Mouse (Mus musculus): ENCODE data around the gene Krtap10-4. TPM values are rescaled to one million over a fixed set of nuclear protein-coding genes. Genes with fewer than 3 reads are reported as not detected.

The Krtap10-4 gene
- not detected in 2 replicates for polyA plus RNA-seq (2014; fragmentation: Nextera tagmentation; extraction: Ambion mirVana)

- no peaks in the 10 kb centered on the region for H3K36me3 ChIP-seq (ENCODE audit: control insufficient read depth, insufficient read depth, low read length)
- no peak for ATAC-seq (ENCODE audit: insufficient number of reproducible peaks, insufficient read depth, low FRiP score, low read depth)
- no peak within 1 kb of the TSS for H3K4me2 ChIP-seq (ENCODE audit: low read length)
- no peaks in the 10 kb centered on the region for H3K9me3 ChIP-seq (ENCODE audit: control insufficient read depth, low read length)
- no peak within 1 kb of the TSS for H3K4me3 ChIP-seq (ENCODE audit: control insufficient read depth in 1 of 2, insufficient read depth in 1 of 2, low read depth in 1 of 2, low read length in 2 of 2)
- 61% methylated on average over 6 of the region's 6 CpGs for WGBS
- no peak within 1 kb of the TSS for H3K9ac ChIP-seq (ENCODE audit: low read length)
- no peaks in the 10 kb centered on the region for H3K27me3 ChIP-seq (ENCODE audit: control insufficient read depth, insufficient read depth, low read length)
- no peak within 1 kb of the TSS for H3K27ac ChIP-seq (replicated peaks in 1 of 2; ENCODE audit: control insufficient read depth in 1 of 2, insufficient read depth in 1 of 2, low read depth in 2 of 2, low read length in 2 of 2)
- H3K4me1 ChIP-seq (ENCODE audit: control insufficient read depth in 2 of 2, insufficient read depth in 2 of 2, low read length in 2 of 2) = no peaks in the 10 kb centered on the region
Observed at GRCm38 (mm10) chr10:77826951-77827350, at the start of gene Krtap10-4. Gene Krtap10-4, minus strand, starts transcription at chr10:77827095.

- Histone ChIP-seq H3K36me3 (ENCODE audit: control insufficient read depth, insufficient read depth, low read length) (no peaks in the 10 kb centered on the region), H3K4me1 (ENCODE audit: control insufficient read depth in 2 of 2, insufficient read depth in 2 of 2, low read length in 2 of 2) (no peaks in the 10 kb centered on the region; a peak in 1 of 4 replicates), H3K4me2 (ENCODE audit: low read length) (no peak overlapping the region), H3K27ac (replicated peaks in 1 of 2; ENCODE audit: control insufficient read depth in 1 of 2, insufficient read depth in 1 of 2, low read depth in 2 of 2, low read length in 2 of 2) (no peak overlapping the region), H3K9me3 (ENCODE audit: control insufficient read depth, low read length) (no peaks in the 10 kb centered on the region), H3K4me3 (ENCODE audit: control insufficient read depth in 1 of 2, insufficient read depth in 1 of 2, low read depth in 1 of 2, low read length in 2 of 2) (no peak overlapping the region), H3K27me3 (ENCODE audit: control insufficient read depth, insufficient read depth, low read length) (no peaks in the 10 kb centered on the region), H3K9ac (ENCODE audit: low read length) (no peak overlapping the region)
- WGBS = 78% methylated on average over 7 of the region's 7 CpGs
- ATAC-seq (ENCODE audit: insufficient number of reproducible peaks, insufficient read depth, low FRiP score, low read depth) = no peak
Observed at GRCm38 (mm10) chr10:77869651-77870050, 42.8 kb upstream of the Krtap10-4 start.

- no peak for ATAC-seq (ENCODE audit: insufficient number of reproducible peaks, insufficient read depth, low FRiP score, low read depth)
- WGBS = 0% methylated on average over 1 of the region's 1 CpGs
- no peaks in the 10 kb centered on the region for H3K36me3 ChIP-seq (ENCODE audit: control insufficient read depth, insufficient read depth, low read length)
- H3K9me3 ChIP-seq (ENCODE audit: control insufficient read depth, low read length) = no peaks in the 10 kb centered on the region
- no peak overlapping the region for H3K4me2 ChIP-seq (ENCODE audit: low read length)
- no peak overlapping the region for H3K4me3 ChIP-seq (ENCODE audit: control insufficient read depth in 1 of 2, insufficient read depth in 1 of 2, low read depth in 1 of 2, low read length in 2 of 2)
- no peaks in the 10 kb centered on the region; a peak in 1 of 4 replicates for H3K4me1 ChIP-seq (ENCODE audit: control insufficient read depth in 2 of 2, insufficient read depth in 2 of 2, low read length in 2 of 2)
- H3K9ac ChIP-seq (ENCODE audit: low read length) = no peak overlapping the region
- H3K27ac ChIP-seq (replicated peaks in 1 of 2; ENCODE audit: control insufficient read depth in 1 of 2, insufficient read depth in 1 of 2, low read depth in 2 of 2, low read length in 2 of 2) = no peak overlapping the region
- H3K27me3 ChIP-seq (ENCODE audit: control insufficient read depth, insufficient read depth, low read length) = no peaks in the 10 kb centered on the region
Observed at GRCm38 (mm10) chr10:77867546-77867945, 40.7 kb upstream of the Krtap10-4 start.

- no peak overlapping the region for H3K27ac ChIP-seq (replicated peaks in 1 of 2; ENCODE audit: control insufficient read depth in 1 of 2, insufficient read depth in 1 of 2, low read depth in 2 of 2, low read length in 2 of 2)
- 31% methylated on average over 11 of the region's 11 CpGs for WGBS
- H3K9me3 ChIP-seq (ENCODE audit: control insufficient read depth, low read length) = no peaks in the 10 kb centered on the region
- H3K4me2 ChIP-seq (ENCODE audit: low read length) = peak overlapping the region; percentile 31; the same call in 1 of the 2 replicates
- H3K27me3 ChIP-seq (ENCODE audit: control insufficient read depth, insufficient read depth, low read length) = no peaks in the 10 kb centered on the region
- H3K9ac ChIP-seq (ENCODE audit: low read length) = no peak overlapping the region
- H3K4me1 ChIP-seq (ENCODE audit: control insufficient read depth in 2 of 2, insufficient read depth in 2 of 2, low read length in 2 of 2) = no peaks in the 10 kb centered on the region; a peak in 1 of 4 replicates
- H3K4me3 ChIP-seq (ENCODE audit: control insufficient read depth in 1 of 2, insufficient read depth in 1 of 2, low read depth in 1 of 2, low read length in 2 of 2) = no peak overlapping the region
- no peaks in the 10 kb centered on the region for H3K36me3 ChIP-seq (ENCODE audit: control insufficient read depth, insufficient read depth, low read length)
- no peak for ATAC-seq (ENCODE audit: insufficient number of reproducible peaks, insufficient read depth, low FRiP score, low read depth)
Observed at GRCm38 (mm10) chr10:77864762-77865143, 37.9 kb upstream of the Krtap10-4 start.

DNA sequence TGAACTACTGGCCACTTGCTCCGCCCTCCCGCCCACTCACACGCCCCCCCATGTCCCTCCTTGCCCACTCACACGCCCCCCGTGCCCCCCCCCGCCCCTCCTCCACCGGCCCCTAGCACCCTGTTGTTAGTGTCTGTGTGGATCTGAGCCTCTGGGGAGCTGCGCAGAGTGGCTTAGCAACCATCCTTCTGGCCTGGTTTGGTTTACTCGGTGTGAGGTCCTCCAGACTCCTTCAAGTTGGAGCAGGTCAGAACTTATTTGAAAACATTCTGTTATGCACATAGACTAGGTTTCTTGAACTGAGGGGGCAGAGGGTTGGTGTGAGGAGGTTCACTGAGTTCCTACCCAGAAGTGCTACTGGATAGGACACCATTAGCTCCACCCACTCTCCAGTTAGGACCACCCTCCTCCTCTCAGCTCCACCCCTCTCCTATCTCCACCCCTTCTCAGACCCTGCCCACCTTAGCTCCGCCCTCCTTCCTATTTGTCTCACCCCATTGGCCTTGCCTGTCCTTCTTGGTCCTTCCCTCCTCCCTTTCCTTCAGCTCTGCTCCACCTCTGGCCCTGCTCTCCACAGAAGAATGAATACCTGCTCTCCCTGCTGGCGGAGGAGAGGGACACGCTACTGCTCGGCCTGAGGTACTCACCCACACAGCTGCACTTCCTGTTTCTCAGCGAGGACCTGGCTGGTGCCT is 37.3 kb upstream of the Krtap10-4 start:
- no peaks in the 10 kb centered on the region for H3K9me3 ChIP-seq (ENCODE audit: control insufficient read depth, low read length)
- no peak overlapping the region for H3K9ac ChIP-seq (ENCODE audit: low read length)
- H3K4me1 ChIP-seq (ENCODE audit: control insufficient read depth in 2 of 2, insufficient read depth in 2 of 2, low read length in 2 of 2) = no peaks in the 10 kb centered on the region; a peak in 1 of 4 replicates
- no peak overlapping the region for H3K4me3 ChIP-seq (ENCODE audit: control insufficient read depth in 1 of 2, insufficient read depth in 1 of 2, low read depth in 1 of 2, low read length in 2 of 2)
- H3K27ac ChIP-seq (replicated peaks in 1 of 2; ENCODE audit: control insufficient read depth in 1 of 2, insufficient read depth in 1 of 2, low read depth in 2 of 2, low read length in 2 of 2) = no peak overlapping the region
- no peaks in the 10 kb centered on the region for H3K27me3 ChIP-seq (ENCODE audit: control insufficient read depth, insufficient read depth, low read length)
- 28% methylated on average over 14 of the region's 14 CpGs for WGBS
- H3K36me3 ChIP-seq (ENCODE audit: control insufficient read depth, insufficient read depth, low read length) = no peaks in the 10 kb centered on the region
- no peak for ATAC-seq (ENCODE audit: insufficient number of reproducible peaks, insufficient read depth, low FRiP score, low read depth)
- H3K4me2 ChIP-seq (ENCODE audit: low read length) = peak overlapping the region; percentile 31; the same call in 1 of the 2 replicates

GRCm38 (mm10) chr10:77861675-77862074 is 34.8 kb upstream of the Krtap10-4 start, which contains the start of gene Gm3285:
Gene Gm3285, plus strand, starts transcription at chr10:77861975.
- WGBS = 54% methylated on average over 7 of the region's 7 CpGs
- no peak within 1 kb of the TSS for H3K4me3 ChIP-seq (ENCODE audit: control insufficient read depth in 1 of 2, insufficient read depth in 1 of 2, low read depth in 1 of 2, low read length in 2 of 2)
- ATAC-seq (ENCODE audit: insufficient number of reproducible peaks, insufficient read depth, low FRiP score, low read depth) = no peak
- H3K4me1 ChIP-seq (ENCODE audit: control insufficient read depth in 2 of 2, insufficient read depth in 2 of 2, low read length in 2 of 2) = no peaks in the 10 kb centered on the region; a peak in 1 of 4 replicates
- no peaks in the 10 kb centered on the region for H3K9me3 ChIP-seq (ENCODE audit: control insufficient read depth, low read length)
- no peak within 1 kb of the TSS for H3K27ac ChIP-seq (replicated peaks in 1 of 2; ENCODE audit: control insufficient read depth in 1 of 2, insufficient read depth in 1 of 2, low read depth in 2 of 2, low read length in 2 of 2)
- no peaks in the 10 kb centered on the region for H3K36me3 ChIP-seq (ENCODE audit: control insufficient read depth, insufficient read depth, low read length)
- no peak within 1 kb of the TSS for H3K9ac ChIP-seq (ENCODE audit: low read length)
- no peak within 1 kb of the TSS for H3K4me2 ChIP-seq (ENCODE audit: low read length)
- no peaks in the 10 kb centered on the region for H3K27me3 ChIP-seq (ENCODE audit: control insufficient read depth, insufficient read depth, low read length)

- WGBS = 59% methylated on average over 9 of the region's 9 CpGs
- Histone ChIP-seq H3K9ac (ENCODE audit: low read length) (no peak within 1 kb of the TSS), H3K36me3 (ENCODE audit: control insufficient read depth, insufficient read depth, low read length) (no peaks in the 10 kb centered on the region), H3K4me2 (ENCODE audit: low read length) (no peak within 1 kb of the TSS), H3K27ac (replicated peaks in 1 of 2; ENCODE audit: control insufficient read depth in 1 of 2, insufficient read depth in 1 of 2, low read depth in 2 of 2, low read length in 2 of 2) (no peak within 1 kb of the TSS), H3K27me3 (ENCODE audit: control insufficient read depth, insufficient read depth, low read length) (no peaks in the 10 kb centered on the region), H3K4me1 (ENCODE audit: control insufficient read depth in 2 of 2, insufficient read depth in 2 of 2, low read length in 2 of 2) (no peaks in the 10 kb centered on the region), H3K9me3 (ENCODE audit: control insufficient read depth, low read length) (0 out of 2 replicates have a peak, but pooled peaks cover 4% of the 10 kb centered on the region), H3K4me3 (ENCODE audit: control insufficient read depth in 1 of 2, insufficient read depth in 1 of 2, low read depth in 1 of 2, low read length in 2 of 2) (no peak within 1 kb of the TSS)
- ATAC-seq (ENCODE audit: insufficient number of reproducible peaks, insufficient read depth, low FRiP score, low read depth) = no peak
Observed at GRCm38 (mm10) chr10:77852559-77852958, 25.7 kb upstream of the Krtap10-4 start, which contains the start of gene Gm10318. Gene Gm10318, plus strand, starts transcription at chr10:77852859.

All from heart, embryonic 14.5 days (tissue).